Mouse (Mus musculus): ENCODE results near the gene Cend1.
"Not testable (repeated sequence)": the region's sequence is repeated elsewhere in the genome, so short reads cannot be mapped to it uniquely, and the experiment has no call there.

Cend1 gene

DNA sequence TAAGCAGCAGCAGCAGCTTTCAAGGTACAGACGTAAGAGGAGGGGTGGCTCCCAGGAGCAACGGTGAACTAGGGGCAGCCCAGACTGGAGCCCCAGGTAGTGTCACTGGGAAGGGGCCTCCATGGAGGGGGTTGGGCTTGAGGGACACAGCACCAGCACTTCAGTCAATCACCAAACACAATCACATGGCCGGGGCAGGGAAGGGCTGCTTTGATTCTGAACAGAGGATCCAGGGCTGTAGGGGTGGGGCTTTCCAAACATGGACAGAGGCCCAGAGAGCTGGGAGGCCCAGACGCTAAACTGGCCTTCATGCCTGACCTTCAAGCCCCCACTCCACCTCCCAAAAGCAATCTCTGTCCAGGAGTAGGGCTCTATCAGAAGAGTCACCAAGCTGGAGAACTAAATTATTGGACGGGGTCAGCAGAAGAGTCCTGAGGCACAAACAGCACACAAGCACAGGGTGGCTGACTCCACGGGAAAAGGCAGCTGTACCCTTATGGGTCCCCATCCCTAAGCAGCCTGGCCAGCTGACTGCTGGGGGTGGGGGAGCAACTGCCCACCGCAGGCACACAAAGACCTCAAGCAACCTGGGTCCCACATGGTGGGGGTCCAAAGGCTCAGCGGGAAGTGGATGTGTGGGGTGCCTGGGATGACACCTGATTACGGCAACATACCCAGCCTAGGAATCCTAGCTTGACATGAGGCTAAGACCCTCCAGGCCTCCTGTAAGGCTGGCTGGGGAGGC, 721 bp upstream of the Cend1 start:
- DNase-seq (ENCODE audit: low spot score in 2 of 2) = no peak

- DNase-seq (ENCODE audit: low spot score in 2 of 2) = no peak
Measured at GRCm38 (mm10) chr7:141428701-141429100, 590 bp downstream of the Cend1 start.

DNA sequence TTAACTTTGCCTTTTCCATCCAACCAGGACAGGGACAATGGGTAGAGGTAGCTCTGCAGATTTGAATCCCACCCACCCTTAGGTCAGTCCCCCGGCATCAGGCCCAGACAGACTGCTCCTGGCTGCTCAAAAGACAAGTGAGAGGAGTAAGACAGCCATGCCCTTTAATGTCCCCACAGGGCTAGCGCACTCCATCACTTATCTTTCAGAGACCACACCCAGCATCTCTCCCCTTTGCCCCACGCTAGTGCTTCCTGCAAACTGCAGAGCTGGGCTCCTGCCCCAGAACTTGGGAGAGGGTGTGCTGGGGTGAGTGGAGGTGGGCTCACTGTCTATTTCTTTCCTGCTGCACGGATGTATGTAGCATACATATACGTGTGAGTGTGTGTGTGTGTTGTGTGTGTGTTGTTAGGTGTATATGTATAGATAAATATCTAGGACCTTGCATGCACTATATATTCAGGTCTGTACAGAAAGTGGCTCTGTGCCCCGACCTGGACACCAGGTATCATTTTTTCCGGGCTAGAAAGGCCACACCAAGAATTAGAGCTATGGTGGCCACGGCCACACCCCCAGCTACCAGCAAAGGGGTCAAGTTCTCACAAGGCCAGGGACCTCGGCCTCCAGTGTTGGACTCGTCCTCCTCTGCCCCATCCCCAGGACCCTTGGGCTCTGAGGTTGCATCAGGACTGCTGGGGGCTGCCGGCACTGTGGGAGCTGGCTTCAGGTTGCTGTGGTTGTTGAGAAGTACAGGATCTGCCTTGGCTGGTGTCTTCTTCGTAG, 2.2 kb downstream of the Cend1 start:
- no peak for DNase-seq (ENCODE audit: low spot score in 2 of 2)

DNA sequence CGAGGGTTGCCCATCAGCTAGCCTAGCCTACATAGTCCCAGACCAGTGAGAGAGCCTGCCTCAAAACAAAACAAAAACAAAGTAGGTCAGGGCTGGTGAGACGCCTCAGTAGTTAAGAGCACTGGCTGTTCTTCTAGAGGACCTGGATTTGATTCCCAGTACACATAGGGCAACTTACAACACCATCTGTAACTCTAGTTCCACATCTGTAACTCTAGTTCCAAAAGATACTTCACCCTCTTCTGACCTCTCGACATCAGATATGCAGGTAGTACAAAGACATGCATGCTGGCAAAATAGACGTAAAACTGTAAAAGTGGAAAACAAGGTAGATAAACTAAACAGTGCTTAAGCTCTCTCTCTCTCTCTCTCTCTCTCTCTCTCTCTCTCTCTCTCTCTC, 5.5 kb downstream of the Cend1 start:
- DNase-seq (ENCODE audit: low spot score in 2 of 2) = no peak

- no peak for DNase-seq (ENCODE audit: low spot score in 2 of 2)
Measured at GRCm38 (mm10) chr7:141420030-141420702, 9.1 kb downstream of the Cend1 start.

- no peak for DNase-seq (ENCODE audit: low spot score in 2 of 2)
Measured at GRCm38 (mm10) chr7:141418970-141419369, 10.3 kb downstream of the Cend1 start.

DNA sequence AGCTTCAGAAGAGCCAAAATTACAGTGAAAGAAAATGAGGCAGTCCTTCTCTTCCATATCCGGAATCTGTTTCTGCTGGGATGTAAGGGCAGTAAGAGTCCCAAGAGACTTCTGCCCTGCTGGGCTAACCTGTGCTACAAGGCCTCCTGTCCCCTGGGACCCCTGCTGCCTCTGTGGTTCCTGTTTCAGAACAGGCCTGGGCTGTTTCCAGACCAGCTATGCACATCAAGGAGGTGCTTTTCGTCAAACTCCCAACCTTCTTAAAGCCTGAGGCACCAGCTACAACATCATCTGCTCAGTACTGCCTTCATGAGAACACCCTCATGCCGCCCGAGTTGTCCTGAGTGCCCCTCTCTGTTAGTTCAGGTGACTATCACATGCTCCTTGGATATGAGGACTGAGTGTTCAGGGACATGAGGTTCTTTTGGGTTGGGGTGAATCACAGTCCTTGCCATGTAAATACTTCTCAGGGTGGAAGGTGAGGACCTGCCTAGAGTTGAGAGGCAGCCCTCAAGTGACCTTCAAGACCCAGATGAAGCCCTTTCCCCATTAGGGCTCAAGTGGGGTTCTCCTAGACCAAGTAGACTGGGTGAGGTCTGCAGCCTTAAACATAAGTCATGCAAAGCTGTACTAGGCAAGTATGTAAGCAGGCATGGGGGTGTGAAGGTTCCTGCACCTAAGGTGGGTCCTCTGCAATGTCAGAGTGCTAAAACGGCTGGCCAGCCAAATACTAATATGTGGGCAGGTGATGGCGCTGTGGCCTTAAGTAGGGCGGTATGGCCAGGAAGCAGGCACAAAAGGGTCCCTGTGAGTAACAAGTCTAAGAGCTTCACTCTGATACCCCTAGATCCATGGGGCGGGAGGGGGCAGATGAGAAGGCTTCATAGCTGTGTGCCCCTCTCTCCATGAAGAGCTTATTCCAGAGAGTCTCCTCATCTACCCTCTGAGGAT, 11.3 kb downstream of the Cend1 start:
- no peak for DNase-seq (ENCODE audit: low spot score in 2 of 2)

GRCm38 (mm10) chr7:141416144-141416841, 13.0 kb downstream of the Cend1 start:
- DNase-seq (ENCODE audit: low spot score in 2 of 2) = no peak

- DNase-seq (ENCODE audit: low spot score in 2 of 2) = peak; percentile 94 to 99
Measured at GRCm38 (mm10) chr7:141413809-141414584, 15.3 kb downstream of the Cend1 start, which contains the start of gene Gatd1. Gene Gatd1 (minus strand): TSS chr7:141414136.

- no peak for DNase-seq (ENCODE audit: low spot score in 2 of 2)
Measured at GRCm38 (mm10) chr7:141413331-141413730, 16.0 kb downstream of the Cend1 start.

DNA sequence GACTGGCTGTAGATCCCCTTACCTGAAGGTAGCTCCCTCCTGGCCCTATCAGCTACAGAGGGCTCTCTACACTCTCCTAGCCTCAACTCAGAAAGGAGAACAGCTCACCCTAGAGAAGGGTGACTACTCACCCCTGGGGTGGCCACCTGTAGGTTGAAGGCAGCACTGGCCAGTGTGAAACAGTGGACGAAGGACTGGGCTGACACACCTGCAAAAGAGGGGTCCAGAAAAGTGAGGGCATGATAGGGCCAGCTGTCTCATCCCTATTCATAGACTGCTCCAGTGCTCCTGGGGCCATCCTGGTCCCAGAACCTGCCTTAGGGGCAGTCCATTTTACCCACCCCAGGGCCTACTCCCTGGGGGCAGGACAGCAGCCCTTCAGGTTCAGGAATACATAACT, 17.6 kb downstream of the Cend1 start:
- no peak for DNase-seq (ENCODE audit: low spot score in 2 of 2)

- no peak for DNase-seq (ENCODE audit: low spot score in 2 of 2)
Measured at GRCm38 (mm10) chr7:141410631-141411030, 18.7 kb downstream of the Cend1 start.

DNA sequence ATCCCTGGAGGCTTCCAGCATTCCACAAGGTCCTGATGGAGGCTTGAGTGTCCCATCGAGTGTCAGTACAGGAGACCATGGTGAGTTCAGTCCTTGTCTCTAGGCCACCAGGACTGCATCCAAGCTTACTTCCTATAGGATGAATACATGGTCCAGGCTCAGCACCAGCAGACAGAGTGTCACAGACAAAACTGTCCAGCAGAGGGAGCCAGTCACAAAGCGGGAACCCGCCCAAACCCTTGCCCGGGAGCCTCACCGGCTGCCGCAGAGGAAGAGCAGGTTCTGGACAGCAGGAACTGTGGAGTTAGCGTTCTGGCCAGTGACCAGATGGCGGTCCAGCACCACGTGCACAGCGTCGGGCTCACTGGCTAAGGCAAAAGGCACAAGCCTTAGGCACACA, 20.5 kb downstream of the Cend1 start:
- DNase-seq (ENCODE audit: low spot score in 2 of 2) = peak in 1 of 2 experiments; percentile 72

GRCm38 (mm10) chr7:141407670-141408069, 21.6 kb downstream of the Cend1 start:
- DNase-seq (ENCODE audit: low spot score in 2 of 2) = not testable (repeated sequence)

DNA sequence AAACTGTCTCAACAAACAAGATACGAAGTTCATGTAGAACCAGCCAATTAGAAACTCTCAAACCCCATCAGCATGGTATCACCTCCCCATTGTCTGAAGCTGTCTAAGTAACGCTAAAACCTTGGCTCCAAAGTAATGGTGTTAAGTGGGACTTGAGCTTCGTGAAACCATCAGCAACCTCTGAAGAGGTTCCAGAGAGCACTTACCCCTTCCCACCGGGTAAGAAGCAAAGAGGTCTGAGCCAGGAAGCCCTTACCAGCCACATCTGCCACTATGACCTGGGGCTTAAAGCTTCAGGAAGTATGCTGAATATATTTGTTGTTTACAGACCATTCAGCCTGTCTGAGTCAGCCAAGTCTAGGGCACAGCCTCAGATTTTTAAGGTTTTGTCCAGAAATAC, 23.8 kb downstream of the Cend1 start:
- no peak for DNase-seq (ENCODE audit: low spot score in 2 of 2)

DNA sequence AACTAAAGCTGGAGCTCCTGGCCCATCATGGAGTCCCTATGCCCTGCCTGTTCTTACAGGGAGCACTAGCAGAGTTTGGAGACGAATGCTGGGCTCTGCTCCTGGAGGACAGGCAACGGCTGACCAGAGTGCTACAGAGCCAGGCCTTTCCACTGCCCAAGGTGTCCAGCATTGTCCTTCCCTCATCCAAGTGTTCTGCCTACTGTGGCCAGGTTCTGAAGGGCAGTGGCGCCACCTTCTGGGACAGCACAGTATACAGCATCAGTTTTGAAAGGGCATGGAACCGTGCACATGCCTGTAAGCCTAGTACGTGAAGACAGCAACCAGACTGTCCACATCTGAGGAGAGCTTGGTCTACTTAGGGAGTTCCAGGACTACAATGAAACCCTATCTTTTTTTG, 26.0 kb downstream of the Cend1 start:
- DNase-seq (ENCODE audit: low spot score in 2 of 2) = no peak

- DNase-seq (ENCODE audit: low spot score in 2 of 2) = no peak
Measured at GRCm38 (mm10) chr7:141395348-141395747, 33.9 kb downstream of the Cend1 start.

DNA sequence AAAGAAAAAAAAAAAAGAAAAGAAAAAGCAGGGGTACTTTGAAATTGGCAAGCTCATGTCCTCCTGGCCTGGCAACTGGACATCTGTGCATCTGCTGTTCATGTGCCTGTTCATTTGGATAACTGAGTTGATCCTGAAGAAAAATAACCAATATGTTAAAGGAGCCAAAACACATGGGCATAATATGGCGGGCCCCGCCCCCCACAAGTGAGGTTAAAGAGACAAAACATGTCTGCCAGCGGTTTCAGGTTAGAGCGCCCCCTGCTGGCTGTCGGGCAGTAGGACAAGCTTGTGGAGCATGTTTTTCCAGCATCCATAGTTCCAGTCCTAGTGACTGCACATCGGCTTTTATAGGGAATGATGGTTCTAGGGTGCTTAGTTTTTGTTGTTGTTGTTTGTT, 34.5 kb downstream of the Cend1 start:
- peak in 1 of 2 experiments; percentile 48 for DNase-seq (ENCODE audit: low spot score in 2 of 2)

- DNase-seq (ENCODE audit: low spot score in 2 of 2) = no peak
Measured at GRCm38 (mm10) chr7:141394158-141394557, 35.1 kb downstream of the Cend1 start.

All from frontal cortex, postnatal 14 days (tissue).